Mouse (Mus musculus) thymus, adult 2 months (tissue): ENCODE results near the gene Egfem1.

Experiments
- CTCF ChIP-seq: fragments of 200-500 bp; IDR thresholded peaks from 2 replicates; pipeline ENCODE4 v1.5.1; 2012; ENCODE audit warnings: mild to moderate bottlenecking, control low read depth, low read length, moderate library complexity, borderline replicate concordance; ENCODE audit not compliant: control insufficient read depth, poor library complexity, insufficient read depth; ENCODE audit errors: extremely low read depth
- POLR2A ChIP-seq: fragments of 200-500 bp; IDR thresholded peaks from 2 replicates; pipeline ENCODE4 v1.6.1; 2012; ENCODE audit warnings: mild to moderate bottlenecking, low read length, control low read depth, moderate library complexity; ENCODE audit not compliant: control insufficient read depth, poor library complexity, insufficient read depth; ENCODE audit errors: extremely low read depth

GRCm38 (mm10) chr3:29666796-29667195 lies 585.0 kb downstream of the Egfem1 start:
- no peak for TF ChIP-seq CTCF
- no peak for TF ChIP-seq POLR2A
